Mouse (Mus musculus): ENCODE results near the gene Gja5. TPM values are rescaled to one million over a fixed set of nuclear protein-coding genes. Genes with fewer than 3 reads are reported as not detected.
A peak's percentile ranks its signal among the peaks of the same experiment; 100 is the strongest.

Gene Gja5
- under 1 TPM; 0.12 to 0.13 TPM for polyA plus RNA-seq (2017; shearing (Covaris generic))

DNA sequence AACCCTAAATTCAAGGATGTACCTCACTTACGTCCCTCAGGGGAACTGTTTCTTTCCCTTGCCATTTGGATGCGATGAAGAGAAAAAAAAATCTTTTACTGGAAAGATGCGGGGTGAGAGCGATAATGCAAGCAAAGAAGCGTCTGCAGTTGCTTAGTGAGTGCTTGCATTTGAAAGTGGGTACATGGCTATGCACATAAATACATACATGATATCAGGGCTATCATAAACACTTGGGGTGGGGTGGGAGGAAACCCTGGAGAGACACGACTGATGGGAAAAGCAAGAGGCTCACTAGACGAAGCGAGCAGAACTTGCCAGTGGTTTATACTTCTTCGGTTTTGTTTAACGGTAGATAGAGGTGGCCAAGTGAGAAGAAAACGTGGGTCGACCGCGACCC lies at the start of gene Gja5:
Gene Gja5, plus strand, starts transcription at position 301 of the 400 bp plus-strand sequence.
- ATAC-seq: no peak

DNA sequence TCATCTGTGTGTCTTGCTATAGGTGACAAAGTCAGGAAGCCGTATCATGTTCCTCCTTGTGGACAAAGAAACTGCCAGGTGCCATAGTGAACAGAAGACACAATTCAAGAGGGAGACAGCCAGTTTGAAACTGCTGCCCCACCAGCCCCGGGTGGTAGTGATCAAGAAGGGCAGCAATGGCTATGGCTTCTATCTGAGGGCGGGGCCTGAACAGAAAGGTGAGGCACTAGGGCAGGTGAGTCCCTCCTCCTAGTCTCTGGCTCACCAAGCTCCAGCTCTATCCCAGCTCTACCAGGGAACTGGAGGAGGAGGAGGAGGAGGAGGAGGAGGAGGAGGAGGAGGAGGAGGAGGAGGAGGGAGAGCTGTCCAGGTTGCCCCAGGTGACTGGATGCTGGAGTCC lies 48.7 kb upstream of the Gja5 start:
- no peak for ATAC-seq

DNA sequence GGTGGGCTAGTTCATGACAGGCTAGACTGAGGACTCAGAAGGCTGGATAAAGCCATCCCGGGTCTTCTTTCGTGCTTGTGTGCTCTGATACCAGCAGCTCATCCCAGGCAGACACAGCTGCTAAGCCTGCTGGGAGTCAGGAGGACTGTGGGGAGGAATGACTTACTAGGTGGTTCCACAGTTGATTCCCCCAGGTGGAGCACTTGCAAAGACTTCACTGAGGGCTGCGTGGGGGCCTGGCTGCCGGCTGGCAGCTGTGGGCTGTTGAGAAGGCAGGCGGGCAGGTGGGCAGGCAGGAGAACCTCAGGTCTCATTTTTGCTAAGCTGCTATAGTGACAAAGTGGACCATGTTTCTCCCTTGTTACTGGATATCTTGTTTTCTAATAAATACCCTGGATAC lies 44.0 kb upstream of the Gja5 start:
- ATAC-seq: no peak

DNA sequence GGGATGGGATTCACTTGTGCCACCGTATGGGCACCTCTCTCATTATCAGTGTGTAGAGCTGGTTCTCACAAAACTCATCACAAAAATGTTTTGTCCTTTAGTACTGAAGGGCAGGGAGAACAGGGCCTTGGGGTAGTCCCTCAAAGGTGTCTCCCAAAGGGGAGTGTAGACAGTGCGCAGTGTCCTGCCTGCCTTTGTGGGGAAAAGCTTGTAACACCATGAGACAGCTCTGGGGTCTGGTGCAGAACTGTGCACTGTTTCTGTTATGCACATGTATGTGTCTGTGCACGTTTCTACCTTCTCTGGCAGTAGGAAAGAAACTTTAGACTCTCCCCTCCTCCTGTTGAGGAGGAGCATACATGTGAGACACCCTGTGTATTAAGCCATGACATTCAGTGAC lies 36.6 kb upstream of the Gja5 start:
- no peak for ATAC-seq

DNA sequence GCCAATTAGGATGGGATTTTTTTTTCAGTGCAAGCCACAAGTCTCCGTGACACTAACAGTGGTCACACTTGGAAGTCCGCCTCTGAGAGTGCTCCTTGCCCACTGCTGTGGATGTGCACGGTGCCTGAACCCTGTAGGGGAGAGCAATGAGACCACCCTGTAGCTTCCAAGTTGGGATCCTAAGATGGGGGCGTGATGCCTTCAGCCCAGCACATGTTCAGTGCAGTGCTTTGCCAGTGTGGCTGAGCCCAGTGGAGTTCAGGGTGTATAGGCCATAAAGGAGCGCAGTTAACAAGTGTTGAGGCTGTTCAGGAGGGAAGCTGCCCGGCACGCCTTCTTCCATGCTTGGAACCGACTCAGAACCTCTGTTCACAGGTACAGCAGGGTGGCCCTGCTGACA lies 35.9 kb upstream of the Gja5 start:
- no peak for ATAC-seq

DNA sequence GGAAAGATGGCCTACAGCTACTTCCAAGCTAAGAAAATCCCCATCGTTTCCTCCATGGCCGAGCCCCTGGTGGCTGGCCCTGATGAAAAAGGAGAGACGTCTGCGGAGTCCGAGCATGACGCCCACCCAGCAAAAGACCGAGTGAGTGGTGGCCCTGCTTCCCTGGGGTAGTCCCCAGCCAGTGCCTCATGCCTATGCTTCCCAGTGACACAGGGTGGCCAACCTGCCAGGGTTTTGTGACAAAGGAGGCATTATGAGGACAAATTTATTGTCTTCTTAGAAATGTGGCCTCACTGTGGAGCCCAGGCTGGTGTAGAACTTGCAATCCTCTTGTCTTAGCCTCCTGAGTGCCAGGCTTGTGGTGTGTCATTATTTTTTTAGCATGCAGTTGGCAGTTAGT lies 35.4 kb upstream of the Gja5 start:
- no peak for ATAC-seq

DNA sequence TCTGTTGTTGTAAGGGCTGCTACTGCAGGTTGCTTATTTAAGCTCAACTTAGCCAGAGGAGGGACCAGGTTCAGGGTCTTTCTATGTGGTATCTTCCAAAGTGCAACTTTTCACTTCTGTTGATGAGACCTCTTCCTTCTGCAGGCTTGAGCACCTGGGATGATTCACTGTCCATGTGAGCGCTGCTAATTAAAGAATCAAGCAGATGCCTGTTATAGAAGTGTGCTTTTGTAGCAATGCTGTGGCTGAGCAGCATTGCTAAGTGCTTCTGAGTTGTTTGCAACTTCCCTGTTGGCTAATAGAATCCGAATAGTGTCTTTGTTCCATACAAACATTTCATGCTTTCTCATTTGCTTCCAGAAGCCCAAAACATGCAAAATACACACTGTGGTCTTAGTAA lies 34.2 kb upstream of the Gja5 start:
- ATAC-seq: no peak

DNA sequence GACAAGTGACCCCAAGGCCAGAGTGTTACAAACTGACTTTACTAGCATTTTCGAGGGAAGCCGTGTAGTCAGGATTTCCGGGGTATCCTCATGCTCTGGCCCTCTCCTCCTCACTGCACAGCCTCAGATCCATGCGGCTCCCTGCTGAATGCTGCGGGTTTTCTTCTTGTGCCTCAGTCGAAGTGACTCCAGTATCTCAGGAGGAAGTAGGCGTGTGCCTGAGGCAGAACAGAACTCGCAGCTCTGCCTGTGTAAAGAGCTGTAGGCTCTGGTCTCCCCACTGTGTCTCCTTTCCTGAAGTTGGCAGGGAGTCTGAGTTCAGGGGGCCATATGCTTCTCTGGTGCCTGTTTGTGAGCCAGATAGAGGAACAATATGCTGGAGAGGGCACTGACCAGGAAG lies 33.4 kb upstream of the Gja5 start:
- ATAC-seq: no peak

DNA sequence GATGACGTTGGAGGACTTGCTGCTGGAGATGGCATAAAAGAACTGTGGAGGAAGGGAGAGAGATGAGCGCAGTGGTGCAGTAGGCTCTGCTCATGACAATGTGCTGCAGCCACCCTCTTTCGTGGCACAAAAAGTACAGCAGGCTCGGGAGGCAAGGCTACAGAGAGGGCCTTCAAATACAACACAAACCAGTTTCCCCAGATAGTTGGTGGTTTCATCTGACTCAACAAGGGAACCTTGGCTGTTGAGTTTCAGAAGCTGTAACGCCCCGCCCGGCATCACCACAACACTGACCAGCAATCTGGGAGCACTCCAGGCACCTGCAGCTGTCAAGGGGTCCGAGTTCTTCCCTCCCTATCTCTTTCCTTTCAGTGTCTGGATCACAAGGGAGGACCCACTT lies 32.0 kb upstream of the Gja5 start:
- ATAC-seq: no peak

DNA sequence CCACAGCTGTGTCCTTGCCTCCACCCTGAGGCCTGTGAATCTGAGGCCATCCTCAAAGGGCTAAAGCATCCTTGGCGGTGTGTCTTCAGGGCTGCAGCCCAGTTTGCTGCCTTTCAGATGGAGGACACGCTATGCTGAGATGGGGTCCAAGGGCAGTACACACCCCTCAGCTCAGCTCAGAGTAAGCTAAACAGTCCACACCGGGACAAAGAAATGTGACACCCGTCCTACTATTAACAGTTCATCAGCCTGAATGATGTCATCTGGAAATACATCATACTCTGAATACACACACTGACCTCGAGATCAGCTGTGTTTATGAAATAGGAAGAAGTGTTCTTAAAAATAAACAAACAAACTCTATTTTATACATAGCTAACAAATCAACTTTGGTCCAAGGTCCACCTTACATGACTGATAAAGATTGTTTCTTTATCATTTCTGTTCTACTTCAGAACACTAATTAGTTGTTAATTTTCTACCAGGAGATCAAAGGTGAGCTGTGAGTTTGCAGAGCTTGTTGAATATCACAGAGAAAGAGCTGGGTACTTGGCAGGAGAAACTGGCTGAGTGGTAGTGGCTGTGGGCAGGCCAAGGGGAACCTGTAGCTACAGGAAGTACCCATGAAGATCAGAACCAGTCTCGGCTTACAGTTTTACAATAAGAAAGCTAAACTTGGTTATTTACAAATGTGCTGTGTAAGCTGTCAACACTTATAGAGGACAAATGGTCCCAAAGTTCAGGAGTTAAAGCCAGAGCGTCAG lies 29.5 kb upstream of the Gja5 start:
- no peak for ATAC-seq

DNA sequence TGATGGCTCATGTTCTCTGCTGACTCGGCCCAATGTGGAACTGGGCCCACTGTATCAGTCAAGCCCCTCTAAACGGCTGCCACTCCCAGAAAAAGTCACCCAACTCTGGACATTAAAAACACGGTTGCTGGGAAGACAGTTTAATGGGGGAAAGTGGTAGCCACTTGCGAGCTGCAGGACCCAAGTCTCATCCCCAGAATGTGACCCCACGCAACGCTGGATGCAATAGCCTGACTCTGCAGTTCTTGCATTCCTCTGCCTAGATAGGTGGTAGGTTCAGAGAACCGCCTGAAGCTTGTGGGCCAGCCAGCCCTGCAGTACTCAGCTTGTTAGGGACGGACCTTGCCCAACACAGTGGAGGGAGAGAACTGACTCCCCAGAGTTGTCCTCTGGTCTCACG lies 25.0 kb upstream of the Gja5 start:
- ATAC-seq: no peak

DNA sequence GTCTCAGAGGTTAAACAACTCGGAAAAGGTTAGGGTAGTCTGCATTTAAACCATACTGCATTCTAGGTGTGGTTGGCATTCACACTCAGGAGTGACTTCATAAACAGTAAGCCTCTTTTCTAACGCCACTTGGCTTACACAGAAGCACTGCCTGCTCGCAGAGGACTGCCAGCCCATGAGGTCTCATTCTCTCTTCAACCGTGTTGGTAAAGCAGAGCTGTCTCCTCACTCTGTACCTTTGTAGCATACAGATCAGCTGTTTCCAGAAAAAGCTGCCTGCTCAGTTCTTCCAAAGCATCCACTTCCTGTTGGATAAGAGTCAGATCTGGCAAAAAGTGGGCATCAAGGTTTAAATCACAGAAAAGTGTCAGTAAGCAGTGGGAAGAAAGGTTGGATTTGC lies 24.1 kb upstream of the Gja5 start:
- no peak for ATAC-seq

DNA sequence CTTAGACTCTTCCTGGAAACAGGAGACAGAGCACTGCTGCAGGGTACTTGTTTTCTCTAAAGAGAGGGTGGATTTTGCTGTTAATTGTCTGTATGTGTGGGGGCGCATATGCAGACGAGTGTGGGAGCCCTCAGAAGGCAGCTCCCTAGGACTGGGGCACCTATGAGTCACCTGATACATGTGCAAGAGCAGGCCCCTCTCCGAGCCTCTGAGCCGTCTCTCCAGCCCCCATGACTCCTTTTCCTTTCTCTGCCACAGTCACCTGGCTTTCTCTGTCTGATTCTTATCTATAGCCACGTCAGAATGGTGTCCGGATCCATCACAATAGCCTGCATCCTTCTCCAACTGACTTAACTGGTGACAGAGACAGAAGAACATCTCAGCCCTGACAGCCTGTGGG lies 22.9 kb upstream of the Gja5 start:
- peak; percentile 30 for ATAC-seq

DNA sequence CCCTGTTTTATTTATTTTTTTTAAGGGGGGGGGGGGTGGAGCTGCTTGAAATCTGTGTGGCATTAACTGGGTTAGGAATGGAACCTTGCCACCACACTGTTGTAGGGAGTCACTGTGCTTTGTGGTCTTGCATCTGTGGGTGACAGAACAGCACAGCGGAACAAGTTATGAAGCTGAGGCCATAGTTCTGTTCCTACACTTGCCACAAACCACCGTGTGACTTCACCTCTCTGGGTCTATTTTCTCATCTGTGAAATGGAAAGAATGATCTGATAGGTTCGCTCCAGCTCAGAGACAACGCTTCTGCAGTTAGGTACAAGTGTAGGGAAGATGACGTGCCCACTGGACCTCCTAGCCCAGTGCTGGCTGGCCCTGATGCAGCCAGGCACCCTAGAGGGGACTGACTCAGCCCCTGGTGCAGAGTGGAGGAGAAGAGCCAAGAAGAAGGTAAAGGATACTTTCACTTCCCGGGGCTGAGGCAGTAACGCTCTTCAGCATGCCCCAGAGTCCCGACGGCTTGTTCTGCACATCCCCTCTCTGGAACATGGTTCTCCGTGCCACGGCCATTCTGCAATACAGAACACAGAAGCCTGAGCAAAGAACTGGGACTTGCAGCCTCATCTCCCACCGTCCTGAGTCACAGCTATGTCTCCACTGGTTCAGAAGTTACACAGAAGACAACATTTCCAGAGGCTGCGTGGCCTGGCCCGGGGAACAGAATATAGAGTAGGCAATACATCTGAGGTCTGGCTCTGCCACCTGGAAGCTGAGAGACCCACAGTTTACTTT lies 22.2 kb upstream of the Gja5 start:
- ATAC-seq: peak; percentile 63

DNA sequence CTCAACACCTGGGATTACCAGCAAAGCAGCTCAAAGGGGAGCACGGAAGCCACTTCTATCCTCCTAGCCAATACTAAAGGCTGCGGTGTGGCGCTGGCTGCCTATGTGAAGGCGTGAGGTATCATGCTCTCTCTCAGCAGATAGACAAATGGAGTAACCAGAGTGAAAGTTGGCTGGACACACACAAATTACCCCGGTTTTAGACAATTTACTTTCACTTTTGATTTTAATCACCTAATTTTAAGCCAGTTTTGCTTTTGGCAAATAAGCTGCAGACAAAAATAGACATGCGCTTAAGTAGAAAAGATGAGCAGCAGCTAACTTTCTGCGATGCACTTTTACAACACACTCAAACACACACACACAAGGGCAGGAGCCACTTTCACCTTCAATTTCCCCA lies 20.8 kb upstream of the Gja5 start:
- no peak for ATAC-seq

DNA sequence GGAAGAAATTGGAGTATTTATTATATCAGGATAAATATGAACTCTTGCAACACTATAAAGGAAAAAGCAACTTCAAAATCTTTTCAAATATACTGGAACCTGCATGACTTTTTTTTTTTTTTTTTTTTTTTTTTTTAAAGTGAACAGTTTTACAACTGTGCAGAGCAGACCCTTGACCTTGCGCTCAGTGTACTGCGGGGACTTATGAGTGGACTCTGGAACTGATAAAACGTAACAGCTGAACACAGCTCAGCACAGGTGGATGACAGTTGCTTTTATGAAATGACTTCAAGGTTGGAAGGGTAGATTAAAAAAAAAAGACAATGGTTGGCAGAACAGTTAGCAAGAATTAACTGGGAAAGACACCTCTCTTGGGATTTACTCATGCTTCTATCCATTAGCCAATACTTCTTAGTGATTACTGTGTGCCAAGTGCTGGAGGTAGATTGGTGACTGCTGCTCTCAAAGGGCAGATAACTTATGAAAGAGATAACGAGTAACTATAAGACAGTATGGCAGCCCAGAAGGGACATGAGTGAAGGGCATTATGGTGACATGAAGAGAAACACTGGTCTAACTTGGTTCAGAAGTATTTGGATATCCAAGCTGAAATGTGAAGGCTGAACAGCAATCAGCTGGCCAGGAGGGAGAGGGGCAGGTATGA lies 2.0 kb upstream of the Gja5 start:
- no peak for ATAC-seq

DNA sequence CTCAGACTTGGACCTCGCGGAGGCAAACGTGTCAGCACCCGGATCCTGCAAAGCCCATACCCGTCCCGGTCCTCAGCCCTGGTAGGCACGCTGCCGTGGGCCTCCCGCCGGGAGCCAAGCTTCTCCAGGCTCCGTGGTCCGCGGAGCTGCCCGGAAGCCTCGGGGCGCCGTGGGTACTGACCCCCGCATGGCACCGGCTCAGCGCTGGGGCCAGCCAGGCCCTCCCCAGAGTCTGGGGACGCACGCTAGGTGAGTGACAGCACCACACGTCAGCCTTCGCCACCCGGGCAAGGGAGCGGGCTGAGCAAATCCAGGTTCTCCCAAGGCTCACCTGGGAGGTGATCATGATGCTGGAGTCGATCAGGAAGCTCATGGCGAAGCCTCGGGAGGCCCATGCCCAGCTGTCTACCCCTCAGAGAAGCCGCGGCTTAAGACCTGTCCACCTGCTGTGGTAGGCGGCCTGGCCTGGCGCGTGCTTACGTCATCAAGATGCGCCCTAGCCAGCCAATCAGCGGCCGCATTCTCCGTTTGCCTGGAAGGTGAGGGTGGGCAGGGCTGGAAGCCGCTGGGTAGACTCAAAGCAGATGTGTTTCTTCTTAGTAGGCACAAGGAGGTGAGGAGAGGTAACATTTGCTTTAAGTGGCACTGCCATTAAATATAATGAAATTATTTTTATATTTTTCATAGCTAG lies 503 bp downstream of the Gja5 start, which contains the start of gene Gpr89:
Gene Gpr89, minus strand, starts transcription at position 496 of the 691 bp plus-strand sequence.
- ATAC-seq: peak; percentile 92

DNA sequence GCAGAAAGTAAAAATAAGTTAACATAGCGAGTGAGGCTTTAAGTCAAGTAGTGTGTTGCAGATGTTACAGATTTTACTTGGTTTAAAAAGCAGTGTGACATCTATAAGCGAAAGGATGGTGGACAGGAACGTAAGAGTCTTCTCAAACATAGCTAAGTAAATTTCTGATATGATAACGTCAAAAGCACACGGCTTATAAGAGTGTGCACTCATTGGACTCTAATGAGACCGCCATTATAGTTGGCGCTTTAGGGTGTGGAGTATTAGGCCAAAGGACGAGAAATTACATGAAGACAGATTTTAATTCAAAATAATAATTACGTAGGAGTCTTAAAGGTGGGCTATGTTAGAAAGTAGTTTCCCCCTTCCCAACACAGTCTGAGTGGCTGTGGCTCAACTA lies 1.1 kb downstream of the Gja5 start:
- no peak for ATAC-seq

DNA sequence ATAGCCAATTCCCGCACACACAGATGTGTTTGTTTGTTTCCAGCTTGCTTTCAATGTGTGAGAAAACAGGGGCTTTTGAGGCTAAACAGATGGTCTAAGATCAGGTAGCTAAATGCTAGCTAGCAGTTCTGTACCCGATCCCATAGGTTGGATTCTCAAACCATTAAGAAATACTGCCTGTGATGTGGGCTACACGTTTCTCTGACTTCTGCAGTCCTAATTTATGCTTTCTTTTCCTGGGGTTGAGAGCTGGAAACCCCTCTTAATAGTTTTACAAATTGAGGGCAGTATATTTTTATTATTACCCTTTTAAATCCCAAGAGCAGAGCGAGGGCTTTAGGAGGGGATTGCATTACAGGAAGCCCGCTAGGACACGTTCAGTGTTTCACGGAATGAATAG lies 16.5 kb downstream of the Gja5 start:
- no peak for ATAC-seq

DNA sequence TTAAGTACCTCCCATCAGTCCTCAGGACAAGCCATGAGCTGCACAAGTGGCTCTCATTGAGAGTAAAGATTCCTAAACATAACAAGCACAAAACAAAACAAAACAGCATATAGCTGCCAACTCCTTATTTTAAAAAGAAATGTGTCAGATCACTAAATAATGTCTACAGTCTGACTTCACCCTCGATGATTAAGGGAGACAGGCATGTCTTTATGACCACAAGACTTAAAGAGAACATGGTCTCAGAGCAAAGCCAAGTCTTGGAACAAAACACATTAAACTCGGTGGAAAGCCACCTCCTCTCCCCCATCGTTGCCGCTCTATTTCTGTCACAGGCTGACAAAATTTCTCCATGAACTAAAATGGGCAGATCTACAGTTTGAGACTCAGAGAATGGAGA lies 20.1 kb downstream of the Gja5 start:
- no peak for ATAC-seq

DNA sequence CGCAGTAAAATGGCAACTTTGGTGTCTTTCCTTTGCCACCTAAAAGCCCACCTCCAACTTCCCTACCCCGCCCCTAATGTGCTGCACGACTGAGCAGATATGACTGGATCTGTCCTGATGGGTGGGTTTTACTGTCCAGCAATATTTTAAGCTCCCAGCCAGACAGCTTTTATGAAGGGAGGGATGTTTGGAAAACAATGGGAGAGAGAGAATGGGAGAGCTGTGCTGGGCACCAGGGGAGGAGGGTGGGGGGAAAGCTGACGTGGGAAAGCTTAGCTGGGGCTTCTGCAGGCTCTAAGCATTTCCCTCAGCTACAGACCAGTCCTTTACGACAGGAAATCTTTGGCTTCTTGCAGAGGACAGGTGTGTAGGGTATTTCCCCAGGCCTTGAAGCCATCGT lies 21.4 kb downstream of the Gja5 start, which contains the start of gene Gja8:
Gene Gja8, minus strand, starts transcription at position 101 of the 400 bp plus-strand sequence.
- ATAC-seq: no peak

DNA sequence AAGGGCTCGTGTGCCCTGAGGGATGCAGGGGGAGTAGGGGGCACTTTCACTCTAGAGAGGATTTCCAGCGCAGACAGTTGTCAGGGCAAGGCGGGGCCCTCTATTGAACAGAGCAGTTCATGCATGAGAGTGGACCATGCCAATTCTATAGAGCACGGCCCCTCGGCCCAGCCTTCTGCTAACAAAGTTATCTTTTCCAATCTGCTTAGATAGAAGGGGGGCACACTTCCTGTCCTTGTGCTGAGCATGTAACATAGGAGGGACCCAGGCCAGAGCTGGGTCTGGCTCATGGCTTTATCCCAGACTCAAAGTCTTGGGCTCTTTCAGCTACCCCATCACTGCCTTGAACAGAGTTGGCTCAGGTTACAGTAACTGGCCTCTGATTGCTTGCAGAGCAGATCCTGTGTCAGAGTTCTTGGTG lies 26.8 kb downstream of the Gja5 start:
- no peak for ATAC-seq

DNA sequence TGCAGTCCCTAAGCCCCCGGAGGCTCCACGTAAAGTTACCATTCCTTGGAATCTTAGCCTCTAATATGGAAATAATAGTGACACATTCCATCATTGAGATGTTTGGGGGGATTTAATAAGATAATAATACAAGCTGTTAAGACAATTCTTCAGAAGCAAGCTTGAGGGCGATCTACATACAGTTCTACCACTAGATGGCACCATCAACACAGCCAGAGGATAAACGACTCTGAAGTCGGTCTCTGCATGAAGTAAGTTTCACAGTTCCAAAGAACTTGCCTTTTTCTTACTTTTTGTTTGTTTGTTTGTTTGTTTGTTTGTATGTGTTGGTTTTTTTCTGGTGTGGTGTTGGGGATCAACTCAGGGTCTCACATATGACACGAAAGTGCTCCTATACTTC lies 31.7 kb downstream of the Gja5 start:
- peak; percentile 52 for ATAC-seq

All from activated CD4-positive, CD25-positive, alpha-beta regulatory T cell, adult 4 months (primary cell).